Mouse (Mus musculus) MEL (cell line): ENCODE results near the gene Mecom.

Experiments used
- CTCF ChIP-seq, 3 experiments: IDR thresholded peaks in 2 of 3; conservative IDR thresholded peaks in 1 of 3; 2 replicates each; pipeline ENCODE4 v1.5.1; 2011 to 2012; ENCODE audit warnings: low read length in 3 of 3, low read depth in 2 of 3, mild to moderate bottlenecking in 2 of 3, improper control_type of control experiment in 1 of 3, inconsistent platforms in 1 of 3, mixed read lengths in 1 of 3, moderate library complexity in 1 of 3; ENCODE audit not compliant: control insufficient read depth in 1 of 3, insufficient read depth in 1 of 3, poor library complexity in 1 of 3, severe bottlenecking in 1 of 3
- E2F4 ChIP-seq: IDR thresholded peaks from 2 replicates; pipeline ENCODE4 v1.6.1; 2011; ENCODE audit warnings: low read depth, low read length, improper control_type of control experiment, borderline replicate concordance
- MEF2A ChIP-seq: IDR thresholded peaks from 2 replicates; pipeline ENCODE4 v1.6.1; 2014; ENCODE audit warnings: low read depth, mild to moderate bottlenecking, inconsistent platforms, low read length, improper control_type of control experiment; ENCODE audit not compliant: poor library complexity, insufficient replicate concordance, severe bottlenecking; ENCODE audit errors: extremely low read depth
- POLR2A ChIP-seq, 2 experiments: IDR thresholded peaks; 2 replicates each; pipeline ENCODE4 v1.6.1; 2011 to 2012; ENCODE audit warnings: low read length in 2 of 2, mild to moderate bottlenecking in 2 of 2, control low read depth in 1 of 2, improper control_type of control experiment in 1 of 2, low read depth in 1 of 2, moderate library complexity in 1 of 2; ENCODE audit not compliant: control insufficient read depth in 1 of 2, insufficient read depth in 1 of 2, poor library complexity in 1 of 2
- POLR2AphosphoS2 ChIP-seq: IDR thresholded peaks from 2 replicates; pipeline ENCODE4 v1.6.1; 2011; ENCODE audit warnings: low read length, improper control_type of control experiment
- RAD21 ChIP-seq: IDR thresholded peaks from 2 replicates; pipeline ENCODE4 v1.6.1; 2011; ENCODE audit warnings: mild to moderate bottlenecking, low read depth, low read length, improper control_type of control experiment
- TCF12 ChIP-seq: IDR thresholded peaks from 2 replicates; pipeline ENCODE4 v1.6.1; 2014; ENCODE audit warnings: low read depth, mild to moderate bottlenecking, inconsistent platforms, low read length, improper control_type of control experiment, moderate library complexity
- USF2 ChIP-seq, 2 experiments: IDR thresholded peaks; 2 replicates each; pipeline ENCODE4 v1.6.1; 2011 to 2012; ENCODE audit warnings: improper control_type of control experiment in 2 of 2, low read length in 2 of 2, borderline replicate concordance in 1 of 2, inconsistent platforms in 1 of 2, low read depth in 1 of 2, mild to moderate bottlenecking in 1 of 2; ENCODE audit not compliant: insufficient read depth in 1 of 2
- ZNF384 ChIP-seq: IDR thresholded peaks from 2 replicates; pipeline ENCODE4 v1.6.1; 2012; ENCODE audit warnings: low read depth, mild to moderate bottlenecking, inconsistent platforms, low read length, improper control_type of control experiment

GRCm38 (mm10) chr3:30330021-30330420 is 217.8 kb downstream of the Mecom start:
- no peak for TF ChIP-seq MEF2A
- no peak for TF ChIP-seq CTCF (IDR thresholded peaks at IDR 0.05 in 2 of 3, conservative IDR thresholded peaks at IDR 0.05 in 1 of 3; ENCODE audit: control insufficient read depth in 1 of 3, insufficient read depth in 1 of 3, low read depth in 2 of 3, low read length in 3 of 3, poor library complexity in 1 of 3, severe bottlenecking in 1 of 3)
- TF ChIP-seq POLR2AphosphoS2: no peak
- TF ChIP-seq RAD21: no peak
- TF ChIP-seq ZNF384: no peak
- no peak for TF ChIP-seq TCF12
- no peak for TF ChIP-seq USF2 (IDR thresholded peaks at IDR 0.05; ENCODE audit: borderline replicate concordance in 1 of 2, insufficient read depth in 1 of 2, low read depth in 1 of 2, low read length in 2 of 2)
- no peak for TF ChIP-seq POLR2A (IDR thresholded peaks at IDR 0.05; ENCODE audit: control insufficient read depth in 1 of 2, insufficient read depth in 1 of 2, low read depth in 1 of 2, low read length in 2 of 2, poor library complexity in 1 of 2)
- no peak for TF ChIP-seq E2F4
